Mouse (Mus musculus) spleen, postnatal 0 days (tissue): ENCODE measurements around the gene Slc22a22. TPM values are rescaled to one million over a fixed set of nuclear protein-coding genes. Genes with fewer than 3 reads are reported as not detected.

Source experiments
- polyA plus RNA-seq: library from polyadenylated mRNA; unstranded; fragments of >200 nt; fragmentation: Nextera tagmentation; extraction: Ambion mirVana; gene quantifications from 2 replicates; pipeline ENCODE4 v1.2.1, GENCODE M21; 2015

Gene Slc22a22
- polyA plus RNA-seq = not detected in 2 replicates

DNA sequence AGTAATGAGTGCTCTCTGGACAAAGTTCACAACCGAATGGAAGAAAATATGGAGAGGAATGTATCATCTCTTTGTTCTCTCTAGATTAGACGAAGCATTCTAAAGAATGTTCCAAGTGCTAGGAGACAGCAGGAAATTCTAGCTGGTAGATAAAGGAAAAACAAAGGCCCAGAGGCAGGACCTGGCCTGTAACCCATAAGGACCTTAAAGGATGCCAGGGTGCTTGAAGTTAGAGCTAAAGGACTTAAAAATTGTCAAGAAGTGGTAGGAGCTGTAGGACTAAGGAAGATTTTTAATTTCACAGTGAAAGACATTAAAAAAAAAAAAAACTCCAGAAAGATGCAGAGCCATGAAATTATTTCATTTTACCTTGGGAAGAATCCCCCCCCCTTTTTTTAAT lies at the start of gene Slc22a22:
Gene Slc22a22 (minus strand): TSS at position 101 of the 400 bp plus-strand sequence.

